Mouse (Mus musculus): ENCODE results near the gene Gcsam. TPM values are rescaled to one million over a fixed set of nuclear protein-coding genes. Genes with fewer than 3 reads are reported as not detected.

Gene Gcsam
- 1.1 TPM in 2 replicates for polyA plus RNA-seq (2012; rRNA removed)

DNA sequence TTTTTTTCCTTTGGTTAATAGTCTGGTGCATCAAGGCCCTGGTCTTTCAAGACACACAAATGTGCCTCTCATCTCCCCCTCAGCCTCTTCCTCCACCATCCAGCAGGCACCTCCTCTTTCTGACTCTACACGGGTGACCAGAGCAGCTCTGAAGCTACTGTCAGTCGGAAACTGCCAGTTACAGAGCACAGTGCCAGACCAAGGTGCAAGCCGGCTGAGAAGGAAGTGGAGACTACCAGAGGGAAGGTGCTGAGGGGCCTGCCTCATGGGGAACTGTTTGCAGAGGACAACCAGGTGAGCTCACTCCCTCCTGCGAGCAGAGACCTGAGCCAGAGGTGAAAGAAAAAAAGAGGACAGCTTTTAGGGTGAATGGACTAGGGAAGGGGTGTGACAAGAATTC, at the start of gene Gcsam:
TSS of gene Gcsam (plus strand) at position 114 of the 400 bp plus-strand sequence.

GRCm38 (mm10) chr16:45653934-45654332, 43.8 kb downstream of the Gcsam start, which contains the start of gene BC016579:
Gene BC016579, minus strand, starts transcription at chr16:45654068.

Other genes with a start within 250 kb of the Gcsam start
- gene Cd200, start 201.3 kb upstream of the Gcsam start, polyA plus RNA-seq (2012; rRNA removed), result 1.1 and 1.2 TPM in 2 replicates
- 0.51 and 0.59 TPM in 2 replicates for gene Gm609, start 117.4 kb upstream of the Gcsam start, polyA plus RNA-seq (2012; rRNA removed)
- 0.02 TPM in 1 of 2 replicates, not detected in the other for gene Gm17783, start 78.3 kb upstream of the Gcsam start, polyA plus RNA-seq (2012; rRNA removed)
- not detected in 2 replicates for gene Slc9c1, start 75.1 kb upstream of the Gcsam start, polyA plus RNA-seq (2012; rRNA removed)
- gene BC016579, start 43.7 kb downstream of the Gcsam start, polyA plus RNA-seq (2012; rRNA removed), result 0.22 and 0.26 TPM in 2 replicates
- 0.18 and 0.20 TPM in 2 replicates for gene Tmprss7, start 83.3 kb downstream of the Gcsam start, polyA plus RNA-seq (2012; rRNA removed)
- gene Tagln3, start 114.2 kb downstream of the Gcsam start, polyA plus RNA-seq (2012; rRNA removed), result 0.29 and 0.32 TPM in 2 replicates
- gene Abhd10, start 132.6 kb downstream of the Gcsam start, polyA plus RNA-seq (2012; rRNA removed), result 8.2 and 8.3 TPM in 2 replicates